Mouse (Mus musculus): ENCODE results near the gene Rnasek.

The Rnasek gene

DNA sequence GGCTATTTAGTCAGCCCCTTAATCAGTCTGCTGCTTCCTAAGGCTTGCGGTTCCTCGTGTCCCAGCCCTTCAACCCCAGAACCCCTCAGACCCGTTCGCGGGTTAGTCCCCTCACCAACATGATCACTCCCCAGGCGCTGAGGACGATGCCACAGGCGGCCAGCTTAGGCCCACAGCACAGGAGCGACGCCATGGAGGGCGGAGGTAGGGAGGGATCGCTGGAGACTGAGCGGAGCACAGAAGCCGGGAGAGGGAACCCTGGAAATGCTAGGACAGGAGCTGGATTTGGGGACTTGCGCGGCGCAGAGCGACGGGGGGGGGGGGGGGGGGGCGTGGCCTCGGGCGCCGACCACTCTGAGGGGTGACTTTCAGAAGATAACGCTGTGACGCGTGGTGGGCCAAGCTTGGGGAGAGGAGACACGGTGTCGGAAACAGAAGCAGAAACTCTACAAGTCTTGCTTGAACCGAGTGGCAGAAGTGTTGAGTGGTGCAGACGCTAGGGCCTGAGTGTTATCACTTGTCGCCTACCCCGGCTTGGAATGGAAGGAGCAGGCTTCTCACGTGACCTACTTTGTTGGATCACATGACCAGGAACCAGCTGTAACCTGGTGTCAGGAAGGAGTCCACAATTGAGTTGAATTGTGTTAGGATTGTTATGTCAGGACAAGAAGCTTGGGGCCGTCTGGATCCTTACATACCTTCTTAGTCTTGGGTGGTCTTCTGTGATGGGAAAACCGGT lies at the start of gene Rnasek, which contains the start of gene Gm21988:
Rnasek (minus strand) TSS at position 302 of the 739 bp plus-strand sequence.
Gm21988 (minus strand) TSS at position 290 of the 739 bp plus-strand sequence.
- in situ Hi-C loops (cut with MboI; ENCODE audit: unreplicated experiment in 2 of 2), result loop anchor here (25.0 kb wide), 3 partner anchors 273 to 523 kb away; partner anchors contain the start of genes Gltpd2 (in 2 of the 2), Tm4sf5 (in 2 of the 2), Vmo1 (in 2 of the 2) and 4930544D05Rik (in 1 of the 2)

DNA sequence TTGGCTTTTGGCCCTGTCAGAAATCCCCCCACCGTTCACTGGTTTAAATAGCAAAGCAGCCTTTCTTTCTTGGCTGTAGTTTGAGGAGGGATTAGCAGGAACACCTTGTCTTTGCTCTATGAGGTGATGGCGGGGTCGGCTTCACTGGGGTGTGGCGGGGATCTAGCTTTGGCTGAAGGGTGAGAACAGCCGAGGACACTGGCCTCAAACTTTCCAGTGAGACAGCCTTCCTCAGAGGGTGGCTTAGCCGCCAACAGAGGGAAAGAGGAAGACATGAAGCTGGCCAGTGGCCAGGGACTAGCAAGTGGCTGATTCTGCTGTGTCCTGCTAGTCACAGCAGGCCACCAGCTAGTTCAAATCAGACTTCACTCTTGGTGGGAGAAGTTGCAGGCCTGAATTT lies 49.6 kb upstream of the Rnasek start:
- in situ Hi-C loops (cut with MboI; ENCODE audit: unreplicated experiment in 2 of 2), result no loop called here

DNA sequence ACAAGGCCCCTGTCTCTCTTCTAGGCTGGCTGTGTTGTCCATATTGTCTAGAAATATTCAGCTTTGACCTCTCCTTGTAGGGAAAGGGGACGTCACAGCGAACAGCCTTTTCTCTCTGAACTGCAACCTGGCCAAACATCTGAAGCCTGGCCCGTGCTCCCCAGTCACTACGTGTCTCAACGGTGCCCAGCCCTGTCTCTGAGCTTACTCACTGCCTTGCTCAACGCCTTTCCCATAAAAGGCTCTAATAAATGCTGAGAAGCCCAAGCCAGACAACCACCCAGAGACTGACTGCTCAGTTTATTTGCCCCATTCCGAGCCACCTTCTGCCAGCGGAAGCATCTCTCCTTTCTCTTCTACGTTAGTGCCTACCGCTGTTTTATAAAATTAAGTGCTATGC lies 48.5 kb upstream of the Rnasek start:
- in situ Hi-C loops (cut with MboI; ENCODE audit: unreplicated experiment in 2 of 2), result no loop called here

DNA sequence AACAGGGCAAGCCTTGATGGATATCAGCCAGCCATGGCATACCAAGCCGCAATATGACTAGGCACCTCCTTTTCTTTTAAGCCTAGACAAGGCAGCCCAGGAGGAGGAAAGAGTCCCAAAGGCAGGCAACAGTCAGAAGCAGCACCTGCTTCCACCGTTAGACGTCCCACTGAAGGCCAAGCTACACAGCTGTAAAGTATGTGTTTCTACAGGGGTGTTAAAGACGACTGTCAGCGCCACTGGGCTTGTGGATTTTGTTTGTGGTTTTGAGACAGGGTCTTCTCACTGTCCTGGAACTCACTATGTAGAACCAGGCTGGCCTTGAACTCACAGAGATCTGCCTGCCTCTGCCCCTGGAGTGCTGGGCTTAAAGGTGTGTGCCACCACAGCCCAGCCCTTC lies 46.0 kb upstream of the Rnasek start:
- in situ Hi-C loops (cut with MboI; ENCODE audit: unreplicated experiment in 2 of 2), result no loop called here

DNA sequence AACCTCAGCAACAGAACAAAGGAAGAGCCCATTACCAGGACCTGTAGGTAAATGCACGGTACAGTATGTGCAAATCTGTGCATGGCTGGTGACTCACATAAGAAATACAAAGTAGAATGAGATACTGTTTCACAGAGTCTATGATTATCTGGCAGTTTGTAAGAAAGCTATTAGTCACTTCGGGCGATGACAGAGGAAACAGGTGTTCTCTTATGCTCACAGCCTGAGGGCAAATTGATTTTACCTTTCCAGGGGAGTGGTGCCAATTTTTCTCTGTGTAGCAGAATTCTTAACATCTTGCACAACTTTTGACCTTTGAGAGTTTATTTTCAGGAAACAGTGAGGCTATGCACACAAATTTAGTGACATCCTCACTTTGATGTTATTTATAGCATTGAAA lies 45.1 kb upstream of the Rnasek start:
- in situ Hi-C loops (cut with MboI; ENCODE audit: unreplicated experiment in 2 of 2), result no loop called here

DNA sequence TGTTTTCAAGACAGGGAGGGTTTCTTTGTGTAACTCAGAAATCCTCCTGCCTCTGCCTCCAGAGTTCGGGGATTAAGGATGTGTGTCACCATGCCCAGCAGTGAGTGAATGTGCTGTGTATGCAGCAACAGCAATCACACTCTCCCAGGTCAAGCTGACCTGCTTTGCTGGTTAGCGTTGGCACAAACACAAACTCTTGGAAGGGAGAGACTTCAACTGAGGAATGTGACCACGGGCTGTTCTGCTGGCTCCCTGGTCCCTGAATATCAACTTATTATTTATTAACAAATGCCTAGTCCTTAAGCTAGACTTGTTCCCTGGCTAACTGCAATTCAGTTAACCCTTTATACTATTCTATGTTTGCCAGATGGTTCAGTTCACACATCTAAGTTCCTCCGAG lies 44.0 kb upstream of the Rnasek start:
- in situ Hi-C loops (cut with MboI; ENCODE audit: unreplicated experiment in 2 of 2), result no loop called here

DNA sequence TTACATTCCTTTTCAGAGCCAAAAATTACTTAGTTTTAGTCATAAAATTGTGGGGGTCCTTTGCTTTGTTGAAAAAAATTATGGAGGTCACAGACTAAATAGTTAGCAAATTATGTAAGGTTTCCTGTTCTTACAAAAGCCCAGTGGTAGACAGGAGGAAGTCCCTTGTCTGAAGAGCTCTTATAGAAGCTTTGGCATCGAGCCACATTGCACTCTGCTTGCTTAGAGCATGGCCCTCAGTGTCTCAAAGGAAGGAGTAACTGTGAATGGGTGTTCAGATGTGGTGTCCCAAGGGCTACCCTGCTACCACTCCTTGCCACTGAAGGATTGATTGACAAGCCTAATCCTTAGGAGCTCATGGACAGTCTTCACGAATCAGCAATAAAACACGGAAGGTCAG lies 40.8 kb upstream of the Rnasek start:
- in situ Hi-C loops (cut with MboI; ENCODE audit: unreplicated experiment in 2 of 2), result no loop called here

DNA sequence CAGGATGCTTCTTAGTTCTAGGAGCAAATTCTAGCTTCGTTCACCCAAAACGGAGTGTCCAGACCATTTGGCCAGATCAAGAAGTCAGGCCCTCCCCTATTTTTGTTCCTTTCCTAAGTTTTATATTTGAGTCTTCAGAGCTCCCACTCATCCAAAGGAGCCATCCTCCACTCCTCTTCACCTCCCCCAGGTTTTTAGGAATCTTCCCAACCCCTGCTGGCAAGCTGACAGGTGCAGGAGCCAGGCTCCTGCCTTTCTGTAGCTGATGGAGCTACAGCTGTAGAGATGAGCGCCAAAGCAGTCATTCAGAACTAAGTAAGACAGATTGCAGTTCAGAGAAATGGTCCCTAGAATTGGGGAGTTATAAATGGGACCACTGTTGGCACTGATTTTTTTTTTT lies 39.3 kb upstream of the Rnasek start:
- in situ Hi-C loops (cut with MboI; ENCODE audit: unreplicated experiment in 2 of 2), result no loop called here

DNA sequence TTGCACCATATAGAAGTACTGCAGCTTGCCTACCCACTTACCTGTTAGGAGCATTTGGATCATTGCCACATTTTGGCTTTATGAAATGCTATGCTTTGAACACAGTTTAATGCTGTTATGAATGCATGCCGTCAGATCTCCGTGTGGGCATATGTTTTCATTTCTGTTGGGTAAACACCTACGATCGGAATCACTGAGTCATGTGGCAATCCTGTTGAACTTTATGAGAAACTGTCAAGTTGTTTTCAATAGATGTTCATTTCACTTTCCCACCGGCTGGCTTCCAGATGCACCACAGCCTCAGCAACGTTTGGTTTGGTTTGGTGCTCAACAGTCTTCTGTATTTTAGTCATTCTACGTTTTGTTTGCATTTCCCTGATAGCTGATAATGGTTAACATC lies 32.0 kb upstream of the Rnasek start:
- in situ Hi-C loops (cut with MboI; ENCODE audit: unreplicated experiment in 2 of 2), result no loop called here

DNA sequence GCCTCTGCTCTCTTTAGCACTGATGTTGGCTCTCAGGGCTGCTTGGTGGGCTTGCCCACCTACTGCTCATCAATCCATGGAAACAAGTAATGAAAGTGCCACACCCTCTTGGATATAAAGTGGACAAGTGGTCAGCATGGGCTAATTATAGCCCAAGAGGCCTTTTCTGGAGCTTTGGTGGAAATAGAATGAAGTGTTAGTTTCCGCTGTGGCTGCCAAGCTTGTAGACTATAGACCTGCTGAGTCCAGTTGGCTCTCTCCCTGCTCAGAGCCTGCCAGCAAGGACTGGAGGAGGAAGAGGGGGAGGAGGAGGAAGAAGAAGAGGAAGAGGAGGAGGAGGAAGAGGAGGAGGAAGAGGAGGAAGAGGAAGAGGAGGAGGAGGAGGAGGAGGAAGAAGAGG lies 26.8 kb upstream of the Rnasek start:
- in situ Hi-C loops (cut with MboI; ENCODE audit: unreplicated experiment in 2 of 2), result no loop called here

DNA sequence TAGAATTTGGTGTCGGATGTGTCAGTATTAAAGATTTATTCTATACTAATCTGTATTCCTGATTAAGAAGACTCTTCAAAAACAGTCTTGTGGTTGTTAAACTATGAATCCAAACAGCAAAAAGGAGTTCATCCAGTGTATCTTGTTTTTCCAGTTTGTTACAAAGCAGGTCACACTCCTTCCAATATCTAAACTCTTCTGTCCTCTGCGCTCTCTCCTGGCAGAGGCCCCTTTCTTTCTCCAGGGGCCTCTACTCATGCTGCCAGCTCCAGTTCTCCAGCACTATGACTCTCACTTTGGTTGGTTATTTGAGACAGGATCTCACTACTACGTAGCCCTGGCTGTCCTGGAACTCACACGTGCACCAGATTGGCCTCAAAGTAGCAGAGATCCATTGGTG lies 26.2 kb upstream of the Rnasek start:
- in situ Hi-C loops (cut with MboI; ENCODE audit: unreplicated experiment in 2 of 2), result no loop called here

DNA sequence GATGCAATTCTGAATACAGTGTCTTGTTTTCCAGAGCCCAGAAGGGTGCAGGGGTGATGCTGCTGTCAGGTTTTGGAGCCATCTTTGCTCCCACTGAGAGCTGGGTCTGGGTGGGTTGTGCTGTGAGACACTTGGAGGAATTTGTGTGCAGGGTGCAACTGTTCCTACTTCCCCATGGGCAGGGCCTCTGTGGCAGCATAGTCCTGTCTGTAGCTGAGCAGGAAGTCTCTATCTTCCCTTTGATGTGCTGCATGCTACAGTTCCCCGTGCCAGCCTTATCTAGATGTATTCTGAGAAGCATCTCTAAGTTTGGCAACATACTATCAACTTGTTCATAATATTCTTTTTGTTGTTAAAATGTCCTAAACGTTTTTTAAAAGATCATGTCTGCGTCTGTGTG lies 25.6 kb upstream of the Rnasek start:
- in situ Hi-C loops (cut with MboI; ENCODE audit: unreplicated experiment in 2 of 2), result no loop called here

DNA sequence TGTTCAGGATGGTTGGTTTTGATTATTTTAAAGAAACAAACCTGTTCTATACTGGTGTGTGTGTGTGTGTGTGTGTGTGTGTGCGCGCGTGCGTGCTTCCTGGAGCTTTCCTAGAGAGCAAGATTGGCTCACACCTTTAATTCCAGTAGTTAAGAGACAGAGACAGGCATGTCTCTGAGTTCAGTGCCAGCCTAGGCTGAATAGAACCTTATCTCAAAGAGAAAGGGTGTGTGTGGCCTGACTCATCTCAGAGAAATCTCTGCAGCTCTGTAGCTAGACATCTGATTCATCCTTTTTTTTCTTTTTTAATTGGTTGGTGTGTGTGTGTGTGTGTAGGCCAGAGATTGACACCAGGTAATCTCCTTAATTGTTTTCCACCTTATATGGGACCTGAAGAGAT lies 19.4 kb upstream of the Rnasek start:
- in situ Hi-C loops (cut with MboI; ENCODE audit: unreplicated experiment in 2 of 2), result no loop called here

DNA sequence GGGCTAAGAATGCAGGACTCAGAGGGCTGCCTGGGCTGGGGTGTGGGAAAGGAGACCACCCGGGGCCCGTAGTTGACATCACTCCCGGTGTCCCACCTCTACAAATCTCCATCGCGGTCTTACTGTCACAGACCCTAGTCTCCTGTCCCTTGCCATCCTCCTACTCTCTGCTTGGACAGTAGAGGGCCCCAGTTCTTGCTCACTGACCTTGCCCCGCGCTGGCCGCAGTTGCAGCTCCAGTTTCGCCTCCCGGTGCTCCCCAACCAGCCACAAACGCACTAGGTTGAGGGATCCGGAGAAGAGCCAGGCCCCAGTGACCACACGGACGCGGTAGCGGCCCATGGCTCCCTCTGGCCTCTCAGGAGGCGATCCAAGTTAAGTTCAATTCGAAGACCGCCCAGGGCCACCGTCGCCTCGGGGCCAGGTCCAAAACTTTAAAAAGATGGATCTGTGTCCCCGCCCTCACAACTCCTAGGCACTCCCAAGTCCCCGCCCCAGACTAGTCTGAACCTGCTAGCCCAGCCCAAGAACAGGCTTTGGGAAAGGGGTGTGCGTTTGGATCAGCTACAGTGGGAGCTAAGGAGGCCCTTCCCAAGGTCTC lies 15.4 kb upstream of the Rnasek start, which contains the start of gene Alox12:
Alox12 (minus strand) TSS at position 423 of the 601 bp plus-strand sequence.
- in situ Hi-C loops (cut with MboI; ENCODE audit: unreplicated experiment in 2 of 2), result no loop called here

DNA sequence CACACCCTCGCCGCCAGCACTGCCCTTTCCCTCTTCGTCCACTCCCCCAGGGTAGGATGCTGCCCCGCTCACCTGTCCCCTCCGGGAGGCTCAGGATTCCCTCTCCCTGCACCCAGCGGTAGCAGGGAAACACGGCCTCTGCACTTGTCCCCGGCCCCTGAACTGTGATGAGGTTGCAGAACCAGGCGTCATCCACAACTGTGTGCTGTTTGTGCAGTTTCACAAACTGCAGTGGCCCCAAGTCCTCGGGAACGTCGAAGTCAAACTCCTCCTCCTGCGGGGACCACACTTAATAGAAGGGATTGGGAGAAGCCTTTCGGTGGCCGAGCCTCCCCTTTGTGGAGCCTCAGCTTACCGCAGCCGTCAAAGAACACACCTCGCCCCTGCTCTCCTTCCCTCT lies 14.7 kb upstream of the Rnasek start:
- in situ Hi-C loops (cut with MboI; ENCODE audit: unreplicated experiment in 2 of 2), result no loop called here

DNA sequence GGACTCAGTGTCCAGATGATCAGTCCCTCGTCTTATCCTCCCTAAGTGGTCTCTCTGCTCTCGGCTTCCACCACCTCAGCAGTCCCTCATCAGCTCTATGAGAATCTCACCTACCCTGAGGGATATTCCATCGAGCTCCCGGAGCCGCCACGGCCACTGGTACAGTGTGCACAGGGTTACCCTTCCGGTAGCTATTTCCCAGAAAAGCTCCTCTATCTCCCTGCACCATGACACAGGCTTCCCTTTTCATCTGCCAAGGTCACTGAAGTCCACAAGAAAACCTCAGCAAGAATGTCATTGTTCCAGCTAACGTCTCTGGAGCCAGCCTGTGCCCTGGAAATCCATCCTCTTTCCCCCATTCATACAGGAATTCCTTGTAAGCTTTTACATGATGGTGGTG lies 12.2 kb upstream of the Rnasek start:
- in situ Hi-C loops (cut with MboI; ENCODE audit: unreplicated experiment in 2 of 2), result no loop called here

DNA sequence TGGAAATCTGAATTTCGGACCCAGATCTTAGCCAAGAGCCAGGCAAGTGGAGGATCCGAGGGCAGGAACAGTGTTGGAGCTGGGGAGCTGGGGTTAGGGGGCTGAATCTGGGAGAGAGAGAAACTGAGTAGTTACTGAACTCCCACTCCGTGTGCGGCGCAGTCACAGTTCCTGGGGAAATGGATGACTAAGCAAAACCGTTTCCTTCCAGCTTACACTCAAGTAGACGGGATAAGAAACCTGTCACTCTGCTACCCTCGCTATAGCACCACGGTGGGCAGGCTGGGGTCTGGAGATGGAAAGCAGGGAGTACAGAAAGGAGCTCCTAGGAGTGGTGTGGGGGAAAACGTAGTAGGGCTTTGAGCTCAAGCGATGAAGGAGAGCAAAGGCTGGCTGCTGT lies 10.5 kb upstream of the Rnasek start:
- in situ Hi-C loops (cut with MboI; ENCODE audit: unreplicated experiment in 2 of 2), result no loop called here

DNA sequence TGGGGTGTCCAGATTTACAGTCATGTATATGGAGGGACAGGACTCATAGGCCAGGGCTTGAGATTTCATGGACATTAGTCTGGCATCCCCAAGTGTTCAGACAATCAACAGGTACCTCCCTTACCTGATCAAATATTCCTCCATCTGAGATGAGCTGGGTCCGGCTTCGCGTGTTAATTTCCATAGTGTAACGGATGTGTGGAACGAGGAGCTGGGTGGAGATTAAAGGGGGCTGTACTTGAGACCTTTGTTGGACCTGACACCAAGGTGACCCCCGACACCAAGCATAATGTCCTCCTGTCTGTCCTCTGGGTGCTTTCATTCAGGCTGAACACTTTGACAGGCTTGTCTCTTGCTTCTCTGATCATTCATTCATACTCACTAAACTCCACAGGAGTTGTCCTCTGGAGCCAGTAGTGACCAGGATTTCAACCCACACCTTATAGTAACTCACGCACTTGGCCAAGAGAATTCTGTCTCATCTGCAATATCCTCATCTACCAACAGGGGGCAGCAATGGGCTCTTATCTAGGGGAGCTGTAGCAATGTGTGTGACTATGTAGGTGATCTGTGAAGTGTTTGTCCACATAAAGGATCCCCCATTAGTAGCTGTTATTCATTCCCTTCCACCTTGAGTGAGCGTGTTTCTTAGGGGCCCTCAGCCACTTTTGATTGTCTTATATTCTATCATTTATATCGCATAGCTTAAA lies 7.6 kb upstream of the Rnasek start:
- in situ Hi-C loops (cut with MboI; ENCODE audit: unreplicated experiment in 2 of 2), result loop anchor here (5.0 to 25.0 kb wide), 4 partner anchors 60 to 515 kb away; partner anchors contain the start of genes Gltpd2 (in 2 of the 2), Tm4sf5 (in 2 of the 2), Vmo1 (in 2 of the 2) and 4930544D05Rik (in 1 of the 2)

DNA sequence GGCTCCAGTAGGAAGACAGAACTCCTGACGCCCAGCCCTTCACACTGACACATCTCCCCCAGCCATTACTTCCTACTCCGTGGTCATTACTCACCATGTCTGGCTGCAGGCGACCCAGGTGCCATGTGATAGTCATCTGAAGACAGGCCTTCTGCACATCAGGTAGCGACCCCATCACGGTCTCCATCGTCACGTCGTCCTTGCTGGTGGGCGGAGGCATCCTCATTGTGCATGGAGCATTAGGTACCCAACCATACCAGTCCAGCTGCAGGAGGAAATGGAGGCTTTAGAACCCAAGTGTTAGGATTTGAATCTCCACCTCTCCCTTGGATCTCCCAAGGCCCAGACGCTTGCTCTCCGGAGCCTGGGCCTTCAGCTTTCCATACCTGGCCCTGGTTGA lies 2.9 kb upstream of the Rnasek start:
- in situ Hi-C loops (cut with MboI; ENCODE audit: unreplicated experiment in 2 of 2), result loop anchor here (25.0 kb wide), 3 partner anchors 270 to 520 kb away; partner anchors contain the start of genes Gltpd2 (in 2 of the 2), Tm4sf5 (in 2 of the 2), Vmo1 (in 2 of the 2) and 4930544D05Rik (in 1 of the 2)

DNA sequence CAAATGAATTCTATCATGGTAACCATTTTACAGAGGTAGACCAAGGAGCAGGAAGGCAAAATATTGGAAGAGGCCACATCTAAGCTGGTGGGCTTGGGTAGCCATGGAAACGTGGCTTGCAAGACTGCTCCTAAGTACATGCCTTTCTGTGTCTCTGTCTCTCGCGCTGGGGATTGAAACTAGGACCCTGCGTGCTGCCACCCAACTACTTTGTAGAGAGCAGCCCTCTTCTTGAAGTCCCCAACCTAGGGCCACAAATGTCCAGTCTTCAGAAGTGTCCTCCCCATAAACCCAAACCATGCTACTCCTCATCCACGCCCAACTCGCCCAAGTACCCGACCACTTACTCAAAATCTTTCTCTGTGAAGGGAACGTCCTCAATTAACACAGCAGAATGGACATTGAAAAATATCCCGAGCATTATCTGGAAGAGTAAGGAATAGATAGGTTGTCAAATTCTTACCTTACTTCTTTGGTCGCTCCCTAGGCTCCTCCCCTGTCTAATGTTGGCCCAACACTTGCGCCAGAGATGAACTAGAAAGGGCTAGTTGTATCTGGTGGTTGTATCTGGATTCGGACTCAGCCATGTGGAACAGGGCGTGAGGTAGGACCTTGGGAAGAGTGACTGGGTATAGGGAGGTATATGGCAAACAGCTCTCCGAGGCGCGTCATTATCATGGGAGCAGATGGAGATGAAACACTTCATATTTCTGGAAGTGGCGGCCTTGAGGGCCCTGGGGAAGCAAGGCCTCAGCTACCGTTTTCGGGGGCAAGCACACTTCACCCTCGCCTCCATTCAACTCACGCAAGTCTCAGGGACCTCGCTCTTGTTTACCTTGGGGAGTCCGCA lies 826 bp downstream of the Rnasek start:
- in situ Hi-C loops (cut with MboI; ENCODE audit: unreplicated experiment in 2 of 2), result loop anchor here (25.0 kb wide), 3 partner anchors 273 to 523 kb away; partner anchors contain the start of genes Gltpd2 (in 2 of the 2), Tm4sf5 (in 2 of the 2), Vmo1 (in 2 of the 2) and 4930544D05Rik (in 1 of the 2)
